Mouse (Mus musculus) C2C12 (cell line): ENCODE results near the gene Fam227a.

Experiments used
- CEBPB ChIP-seq: IDR thresholded peaks from one replicate; pipeline ENCODE4 v1.6.1; 2011; ENCODE audit warnings: low read depth, mild to moderate bottlenecking, control low read depth, moderate library complexity
- CTCF ChIP-seq: IDR thresholded peaks from one replicate; pipeline ENCODE4 v1.5.1; 2011; ENCODE audit not compliant: control insufficient read depth, insufficient read depth, insufficient read length
- FOSL1 ChIP-seq: IDR thresholded peaks from one replicate; pipeline ENCODE4 v1.8.0; 2011; ENCODE audit warnings: mild to moderate bottlenecking, low read length; ENCODE audit not compliant: poor library complexity, insufficient read depth, severe bottlenecking
- MAX ChIP-seq: IDR thresholded peaks from one replicate; pipeline ENCODE4 v1.6.1; 2011; ENCODE audit warnings: mild to moderate bottlenecking, control low read depth
- MYOG ChIP-seq: IDR thresholded peaks from one replicate; pipeline ENCODE4 v1.6.1; 2011; ENCODE audit not compliant: control insufficient read depth, insufficient read length; ENCODE audit errors: extremely low read depth

DNA sequence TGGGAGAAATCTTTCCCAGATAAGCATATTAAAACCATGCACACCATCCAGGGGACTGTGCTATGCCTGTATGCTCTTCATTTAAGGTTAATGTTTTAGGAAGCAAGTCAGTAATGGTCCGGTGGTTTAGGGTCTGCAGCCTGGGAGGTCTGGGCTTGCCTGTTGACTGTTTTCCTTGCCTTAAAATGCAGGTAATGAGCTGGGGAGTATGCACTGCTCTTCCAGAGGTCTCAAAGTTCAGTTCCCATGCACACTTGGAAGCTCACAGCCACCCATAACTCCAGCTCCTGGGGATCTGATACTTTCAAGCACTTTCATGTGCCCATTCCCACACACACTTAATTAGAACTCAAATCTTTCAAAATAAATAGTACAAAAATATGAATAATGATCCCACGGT, 37.8 kb upstream of the Fam227a start:
- TF ChIP-seq CTCF (no peak), MYOG (no peak), MAX (no peak), FOSL1 (no peak), CEBPB (no peak)
